Mouse (Mus musculus) right cerebral cortex, postnatal 10 days (tissue): ENCODE results near the gene Mpdu1.
A peak's percentile ranks its signal among the peaks of the same experiment; 100 is the strongest.
"Not testable (repeated sequence)": the region's sequence is repeated elsewhere in the genome, so short reads cannot be mapped to it uniquely, and the experiment has no call there.

Experiments used
- DNase-seq, 2 experiments: peaks; one replicate each; pipeline ENCODE4 v3.0.0; 2021; ENCODE audit warnings: low spot score in 2 of 2

Mpdu1 gene

GRCm38 (mm10) chr11:69665457-69665960 is 3.1 kb upstream of the Mpdu1 start:
- DNase-seq = no peak

DNA sequence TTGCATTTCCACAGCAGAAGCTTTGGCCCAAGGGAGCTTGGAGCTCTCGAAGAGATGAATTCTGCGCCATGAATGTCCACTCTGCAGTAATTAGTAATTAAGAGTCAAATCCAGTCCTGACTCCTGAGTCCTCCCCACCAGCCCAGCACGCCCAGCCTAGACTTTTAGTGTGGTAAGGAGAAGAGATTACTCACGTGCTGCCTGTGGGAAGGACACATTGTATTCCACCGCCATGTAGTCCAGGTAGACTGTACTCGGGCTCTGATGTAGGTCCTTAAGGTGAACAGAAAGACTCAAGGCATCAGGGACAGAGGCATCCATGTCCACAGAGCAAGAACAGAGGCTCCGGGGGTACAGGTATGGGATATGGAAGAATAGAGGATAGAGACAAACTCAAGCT is 2.4 kb upstream of the Mpdu1 start:
- DNase-seq = no peak

GRCm38 (mm10) chr11:69663795-69664194 is 1.4 kb upstream of the Mpdu1 start:
- no peak for DNase-seq

GRCm38 (mm10) chr11:69662967-69663671 is 677 bp upstream of the Mpdu1 start:
- no peak for DNase-seq

DNA sequence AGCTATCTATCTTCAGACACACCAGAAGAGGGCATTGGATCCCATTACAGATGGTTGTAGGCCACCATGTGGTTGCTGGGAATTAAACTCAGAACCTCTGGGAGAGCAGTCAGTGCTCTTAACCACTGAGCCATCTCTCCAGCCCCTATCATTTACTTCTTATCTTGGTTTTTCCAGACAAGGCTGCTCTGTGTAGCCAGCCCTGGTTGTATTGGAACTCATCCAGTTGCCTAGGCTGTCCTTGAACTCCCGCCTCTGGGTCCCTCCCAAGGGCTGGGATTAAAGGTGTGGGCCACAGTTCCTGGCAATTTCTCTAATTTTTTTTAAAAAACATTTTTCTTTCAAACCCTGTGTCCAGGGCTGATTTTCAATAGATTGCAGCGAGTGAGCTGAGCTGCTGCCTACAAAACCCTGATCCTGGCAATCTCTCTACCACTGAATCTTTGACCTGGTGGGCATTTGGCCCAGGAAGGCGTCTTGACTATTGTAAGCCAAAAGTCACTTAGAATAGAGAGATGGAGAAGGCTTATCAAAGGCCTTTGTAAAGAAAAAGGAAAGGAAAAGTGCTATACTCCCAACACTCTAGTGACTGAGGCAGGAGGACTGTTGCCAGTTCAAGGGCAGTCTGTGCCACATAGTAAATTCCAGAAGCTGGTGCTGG is 1.1 kb downstream of the Mpdu1 start:
- DNase-seq = no peak

- no peak for DNase-seq
Measured at GRCm38 (mm10) chr11:69657462-69657881, 5.0 kb downstream of the Mpdu1 start.

DNA sequence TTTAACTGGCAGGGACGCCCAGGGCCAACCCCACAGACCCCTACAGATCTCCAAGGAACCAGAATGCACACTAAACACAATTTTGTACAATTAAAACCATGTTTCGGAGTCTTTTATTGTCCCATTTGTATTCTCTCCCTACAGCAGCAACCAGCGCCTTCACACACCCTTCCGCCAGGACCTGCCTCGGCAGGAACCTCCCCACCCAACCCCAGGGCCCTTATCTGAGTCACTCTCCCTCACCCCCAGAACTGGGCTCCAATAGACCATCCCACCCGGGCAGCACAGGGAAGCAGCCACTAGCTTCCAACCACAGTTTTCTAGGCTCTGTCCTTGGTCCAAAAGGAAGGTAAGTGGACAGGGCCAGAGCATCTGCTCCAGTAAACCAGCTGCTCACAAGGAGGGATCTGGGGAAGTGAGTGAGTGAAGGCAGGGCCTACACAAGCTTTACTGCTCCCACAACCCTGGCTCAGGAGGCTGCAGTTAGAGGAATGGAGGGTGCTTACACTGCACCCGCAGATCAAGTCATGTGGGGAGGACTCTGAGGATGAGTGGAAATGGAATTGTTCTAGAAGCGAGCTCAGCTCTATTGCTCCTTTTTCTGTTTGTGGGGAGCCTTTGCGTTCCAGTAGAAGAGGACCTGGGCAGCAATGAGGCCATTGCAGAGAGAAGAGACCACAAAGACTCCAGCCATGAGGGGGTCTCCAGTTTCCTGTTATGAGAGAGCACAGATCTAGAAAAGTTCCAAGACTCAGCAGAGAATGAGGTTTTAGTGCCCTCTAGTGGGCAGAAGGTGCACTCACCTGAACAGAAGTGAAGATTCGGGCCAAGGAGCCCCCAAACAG is 5.6 kb downstream of the Mpdu1 start:
- DNase-seq = peak; percentile 55 to 61

DNA sequence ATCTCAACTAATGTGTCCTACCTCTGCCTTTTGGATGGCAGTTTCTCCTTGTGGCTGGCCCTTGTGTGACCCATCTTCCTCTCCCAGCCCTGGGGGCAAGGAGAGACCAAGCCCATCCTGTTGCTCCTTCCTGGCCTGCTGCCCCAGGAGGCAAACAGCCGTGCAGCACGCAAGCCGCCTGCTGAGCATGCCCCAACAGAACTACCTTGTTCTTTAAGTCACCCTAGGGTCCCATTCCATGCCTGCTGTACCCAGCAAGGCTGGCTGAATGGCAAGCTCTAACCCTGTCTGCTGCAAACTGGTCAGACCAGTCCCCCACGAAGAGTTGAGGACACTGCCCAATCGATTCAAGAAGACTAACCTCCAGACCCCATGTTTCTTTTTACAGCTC is 6.4 kb downstream of the Mpdu1 start:
- DNase-seq = no peak

DNA sequence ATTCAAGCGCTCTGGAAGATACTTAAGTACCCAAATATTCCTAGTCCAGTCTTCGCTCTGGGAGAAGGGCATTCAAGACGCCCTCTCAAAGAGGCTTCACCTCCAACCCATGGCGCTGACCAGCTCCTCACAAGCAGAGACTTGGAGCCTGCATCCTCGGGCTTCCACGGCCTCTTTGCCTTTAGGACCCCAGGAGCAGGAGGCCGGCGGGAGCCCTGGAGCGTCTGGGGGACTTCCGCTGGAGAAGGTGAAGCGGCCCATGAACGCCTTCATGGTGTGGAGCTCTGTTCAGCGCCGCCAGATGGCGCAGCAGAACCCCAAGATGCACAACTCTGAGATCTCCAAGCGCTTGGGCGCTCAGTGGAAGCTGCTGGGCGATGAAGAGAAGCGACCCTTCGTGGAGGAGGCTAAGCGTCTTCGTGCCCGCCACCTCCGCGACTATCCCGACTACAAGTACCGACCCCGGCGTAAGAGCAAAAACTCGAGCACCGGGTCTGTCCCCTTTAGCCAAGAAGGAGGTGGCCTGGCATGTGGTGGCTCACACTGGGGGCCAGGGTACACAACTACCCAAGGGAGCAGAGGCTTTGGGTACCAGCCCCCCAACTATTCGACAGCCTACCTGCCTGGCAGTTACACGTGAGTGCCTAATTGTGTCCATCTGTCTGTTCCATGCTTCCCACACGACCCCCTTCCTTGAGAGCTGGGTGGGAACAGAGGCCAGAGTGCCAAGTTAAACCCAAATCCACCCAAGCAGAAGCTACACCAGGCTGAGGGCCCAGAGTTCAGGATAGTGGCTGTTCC is 7.0 kb downstream of the Mpdu1 start, which contains the start of gene Sox15:
Sox15 (plus strand) TSS at position 51 of the 801 bp plus-strand sequence.
- DNase-seq = peak; percentile 85 to 86

GRCm38 (mm10) chr11:69654760-69655159 is 7.7 kb downstream of the Mpdu1 start:
- no peak for DNase-seq

GRCm38 (mm10) chr11:69653399-69653798 is 9.0 kb downstream of the Mpdu1 start:
- no peak for DNase-seq

DNA sequence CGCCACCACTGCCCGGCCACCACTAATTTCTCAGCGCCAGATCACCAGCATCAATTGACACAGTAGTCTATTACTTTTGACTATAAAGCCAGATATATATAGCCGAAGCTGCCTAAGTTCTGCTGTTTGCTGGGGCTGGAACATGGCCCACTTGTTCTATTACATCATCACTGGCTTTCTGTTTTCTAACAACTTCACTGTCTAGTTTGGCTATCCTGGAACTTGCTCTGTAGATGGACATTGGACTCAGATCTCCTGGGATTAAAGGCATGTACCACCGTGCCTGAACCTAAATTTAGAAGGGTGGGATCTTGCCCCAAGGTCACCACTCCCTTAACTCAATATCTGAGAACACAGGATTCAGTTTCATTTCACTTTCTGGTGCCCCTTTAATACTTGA is 16.6 kb downstream of the Mpdu1 start:
- DNase-seq = no peak

DNA sequence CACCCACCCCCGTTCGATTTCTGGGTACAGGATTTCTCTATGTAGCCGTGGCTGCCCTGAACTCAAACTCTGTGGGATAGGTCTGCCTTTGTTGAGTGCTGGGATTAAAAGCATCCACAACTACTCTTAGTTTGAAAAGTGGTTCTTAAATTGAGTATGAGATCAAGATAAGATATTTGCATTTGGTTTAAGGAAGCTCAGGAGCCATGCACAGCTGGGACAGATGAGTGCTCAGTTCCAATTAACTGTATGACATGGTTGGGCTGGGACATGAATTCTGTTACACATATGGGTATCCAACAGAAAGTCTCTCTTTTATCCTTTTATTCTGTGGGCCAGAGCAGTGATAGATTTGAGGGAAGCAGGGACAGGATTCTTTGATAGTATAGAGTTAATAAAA is 27.0 kb downstream of the Mpdu1 start:
- no peak for DNase-seq

DNA sequence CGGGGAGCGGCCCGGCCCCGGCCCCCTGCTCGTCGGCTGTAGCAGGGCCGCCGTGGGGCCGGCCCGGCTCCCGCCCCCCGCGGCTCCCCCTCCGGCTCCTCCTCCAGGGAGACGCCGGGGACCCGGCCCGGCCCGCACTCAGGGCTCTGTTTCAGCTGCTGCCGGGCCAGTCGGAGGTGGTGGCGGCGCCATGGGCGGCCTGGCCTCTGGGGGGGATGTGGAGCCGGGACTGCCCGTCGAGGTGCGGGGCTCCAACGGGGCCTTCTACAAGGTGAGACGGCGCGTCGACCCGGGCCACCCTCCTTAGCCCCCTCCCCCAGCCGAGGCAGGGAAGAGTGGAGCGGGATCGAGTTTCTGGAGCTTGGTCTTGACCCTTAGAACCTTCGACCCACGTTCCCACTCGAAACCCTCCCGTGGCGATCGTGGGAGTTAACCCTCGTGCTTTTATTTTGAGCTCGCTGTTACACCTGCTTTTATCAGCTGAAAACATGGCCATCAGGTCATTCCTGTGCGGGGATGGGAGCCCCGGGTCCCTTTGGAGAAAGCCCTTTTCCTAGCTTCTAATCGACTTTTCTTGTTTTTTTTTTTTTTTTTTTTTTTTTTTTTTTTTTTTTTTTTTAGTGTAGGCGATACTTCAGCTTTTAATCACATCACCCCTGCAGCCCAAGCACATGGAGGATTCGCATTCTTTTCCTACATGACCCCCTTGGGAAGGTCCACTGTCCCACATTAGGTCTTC is 29.1 kb downstream of the Mpdu1 start:
- peak; percentile 62 to 65 for DNase-seq

GRCm38 (mm10) chr11:69632284-69633089 is 30.0 kb downstream of the Mpdu1 start, which contains the start of gene Fxr2:
TSS of gene Fxr2 (plus strand) at chr11:69632990.
- peak; percentile 100 for DNase-seq

DNA sequence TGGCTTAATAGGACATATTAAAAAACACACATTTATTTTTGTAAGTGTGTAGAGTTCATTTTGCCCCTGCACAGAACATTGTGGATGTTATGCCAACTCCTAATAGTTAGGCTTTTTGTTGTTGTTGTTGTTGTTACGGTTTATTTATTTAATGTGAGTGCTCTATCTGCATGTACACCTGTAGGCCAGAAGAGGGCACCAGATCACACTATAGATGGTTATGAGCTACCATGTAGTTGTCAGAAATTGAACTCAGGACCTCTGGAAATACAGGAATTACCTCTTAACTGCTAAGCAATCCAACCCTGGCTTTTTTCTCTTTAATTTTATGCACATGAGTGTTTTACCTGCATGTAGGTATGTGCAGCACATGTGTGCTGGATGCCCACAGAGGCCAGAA is 32.6 kb downstream of the Mpdu1 start:
- no peak for DNase-seq

- DNase-seq = peak; percentile 75 to 77
Measured at GRCm38 (mm10) chr11:69628286-69628685, 34.2 kb downstream of the Mpdu1 start.

DNA sequence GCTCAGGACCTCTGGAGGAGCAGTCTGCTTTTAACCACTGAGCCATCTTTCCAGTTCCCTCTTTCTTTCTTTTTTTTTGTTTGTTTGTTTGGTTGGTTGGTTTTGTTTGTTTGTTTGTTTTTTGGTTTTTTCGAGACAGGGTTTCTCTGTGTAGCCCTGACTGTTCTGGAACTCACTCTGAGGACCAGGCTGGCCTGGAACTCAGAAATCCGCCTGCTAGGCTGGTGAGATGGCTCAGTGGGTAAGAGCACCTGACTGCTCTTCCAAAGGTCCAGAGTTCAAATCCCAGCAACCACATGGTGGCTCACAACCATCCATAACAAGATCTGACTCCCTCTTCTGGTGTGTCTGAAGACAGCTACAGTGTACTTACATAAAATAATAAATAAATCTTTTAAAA is 38.1 kb downstream of the Mpdu1 start:
- not testable (repeated sequence) for DNase-seq

DNA sequence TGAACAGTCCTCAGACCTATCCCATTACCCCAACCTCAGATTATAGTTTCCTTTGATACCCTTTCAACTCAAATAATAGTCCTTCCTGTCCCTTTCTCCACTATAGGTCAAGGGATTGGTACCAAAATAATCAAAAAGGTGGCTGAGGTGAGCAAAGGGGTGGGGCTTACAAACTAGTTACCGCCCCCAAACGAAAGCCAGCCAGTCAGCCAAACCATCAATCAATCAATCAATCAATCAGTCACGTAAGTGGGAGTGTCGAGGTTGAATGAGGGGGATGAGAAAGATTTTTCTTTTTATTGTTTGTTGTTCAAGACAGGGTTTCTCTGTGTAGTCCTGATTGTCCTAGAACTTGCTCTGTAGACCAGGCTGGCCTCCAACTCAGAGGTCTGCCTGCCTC is 39.4 kb downstream of the Mpdu1 start:
- DNase-seq = no peak

DNA sequence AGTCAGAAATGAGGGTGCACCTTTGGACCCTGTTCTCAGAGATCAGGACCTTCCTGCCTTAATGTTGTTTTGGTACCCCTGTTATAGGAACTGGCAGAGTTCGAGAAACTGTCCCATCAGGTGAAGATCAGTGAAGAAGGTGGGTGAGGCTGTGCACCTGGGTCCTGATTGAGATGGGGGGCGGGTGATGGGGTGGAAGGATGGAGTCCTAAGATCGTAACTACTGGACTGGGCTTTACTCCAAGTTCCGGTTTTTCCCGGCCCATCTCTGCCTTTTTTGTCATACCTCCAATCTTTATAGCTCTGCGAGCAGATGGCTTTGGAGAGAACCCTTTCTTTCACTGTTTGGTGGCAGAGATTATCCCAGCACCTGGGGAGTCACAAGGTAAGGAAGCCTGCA is 40.0 kb downstream of the Mpdu1 start:
- peak in 1 of 2 experiments; percentile 43 for DNase-seq
